Mouse (Mus musculus): ENCODE results near the gene Slc22a8.

DNA sequence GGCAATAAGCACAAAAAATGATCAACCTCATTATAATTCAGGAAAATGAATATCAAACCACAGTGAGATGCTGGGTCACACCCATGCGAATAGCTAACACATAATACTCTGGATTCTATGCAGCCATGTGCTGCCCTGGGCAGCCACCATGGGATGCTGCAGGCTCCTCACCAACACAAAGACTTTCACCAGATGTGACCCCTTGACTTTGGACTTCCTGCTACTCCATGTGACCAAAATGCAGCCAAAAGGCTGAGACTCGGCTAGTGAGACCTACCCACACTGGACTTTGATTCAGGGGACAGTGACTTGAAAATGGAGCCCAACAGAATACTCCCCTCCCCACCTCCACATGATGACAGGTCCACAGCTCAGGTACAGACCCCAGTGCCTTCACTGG lies 39.2 kb downstream of the Slc22a8 start:
- no peak for TF ChIP-seq CTCF (IDR thresholded peaks at IDR 0.05; ENCODE audit: low read depth)
- TF ChIP-seq EP300 (IDR thresholded peaks at IDR 0.05; ENCODE audit: low read depth), result no peak

Measured in liver, postnatal 0 days (tissue).